Comparison of ENCODE assay signal across 8 mouse cellular contexts in the genomic region with DNA sequence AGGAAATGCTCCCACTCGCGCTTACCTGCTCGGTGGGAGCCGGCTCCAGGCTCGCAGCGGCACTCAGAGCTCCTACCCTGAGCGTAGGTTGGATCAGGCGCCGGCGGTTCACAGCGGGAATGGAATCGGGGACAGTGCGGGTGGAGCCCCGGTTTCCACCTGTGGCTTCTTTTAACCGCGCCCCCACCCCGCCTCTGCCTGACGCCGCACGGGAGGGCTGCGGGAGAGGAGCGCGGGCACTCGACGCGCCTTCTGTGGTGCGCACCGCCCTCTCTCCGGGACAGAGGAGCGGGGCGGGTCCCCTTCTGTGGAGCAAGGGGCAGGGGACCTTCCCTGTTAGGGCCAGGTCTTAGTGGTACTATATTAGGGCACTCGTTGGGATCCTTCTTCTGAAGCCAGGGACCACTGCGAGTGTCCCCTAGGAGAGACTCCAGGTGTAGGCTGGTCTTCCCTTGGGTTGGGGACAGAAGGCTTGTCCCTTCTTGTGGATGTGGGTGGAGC. TPM values are rescaled to one million over a fixed set of nuclear protein-coding genes. Genes with fewer than 3 reads are reported as not detected.
A peak's percentile ranks its signal among the peaks of the same experiment; 100 is the strongest.
DNase-seq lines count a peak whose midpoint lies in the region; ATAC-seq lines count a peak whose summit lies in the region.

A gene (minus strand): TSS at position 451 of the 501 bp plus-strand sequence.

- H3K4me3 ChIP-seq in liver, embryonic 11.5 days (ENCODE audit: low read depth, low read length), result peak within 1 kb of the TSS; percentile 21
- H3K4me3 ChIP-seq in forebrain, embryonic 12.5 days (replicated peaks), result peak within 1 kb of the TSS; percentile 42
- H3K4me3 ChIP-seq in midbrain, embryonic 15.5 days, result peak within 1 kb of the TSS; percentile 44

- peaks cover 48% of the 10 kb centered on the region for H3K27me3 ChIP-seq in liver, embryonic 11.5 days (replicated peaks; ENCODE audit: control insufficient read depth, insufficient read depth, low read length)
- H3K27me3 ChIP-seq in forebrain, embryonic 12.5 days, result peaks cover 54% of the 10 kb centered on the region
- H3K27me3 ChIP-seq in midbrain, embryonic 15.5 days (replicated peaks), result peaks cover 28% of the 10 kb centered on the region

- H3K4me2 ChIP-seq in liver, embryonic 11.5 days, result peak within 1 kb of the TSS; percentile 57
- peak within 1 kb of the TSS; percentile 79 for H3K4me2 ChIP-seq in forebrain, embryonic 12.5 days
- peak within 1 kb of the TSS; percentile 95 for H3K4me2 ChIP-seq in midbrain, embryonic 15.5 days

- H3K36me3 ChIP-seq in liver, embryonic 11.5 days (ENCODE audit: control insufficient read depth, insufficient read depth, low read length), result no peaks in the 10 kb centered on the region
- H3K36me3 ChIP-seq in forebrain, embryonic 12.5 days (replicated peaks), result no peaks in the 10 kb centered on the region
- no peaks in the 10 kb centered on the region for H3K36me3 ChIP-seq in midbrain, embryonic 15.5 days (replicated peaks)

- no peaks in the 10 kb centered on the region for H3K9me3 ChIP-seq in liver, embryonic 11.5 days (ENCODE audit: control insufficient read depth, low read length)
- H3K9me3 ChIP-seq in forebrain, embryonic 12.5 days, result no peaks in the 10 kb centered on the region
- no peaks in the 10 kb centered on the region for H3K9me3 ChIP-seq in midbrain, embryonic 15.5 days

- WGBS in liver, embryonic 11.5 days, result 5% methylated on average over 32 of the region's 33 CpGs
- 2% methylated on average over 33 of the region's 33 CpGs for WGBS in forebrain, embryonic 12.5 days
- WGBS in midbrain, embryonic 15.5 days, result 2% methylated on average over 33 of the region's 33 CpGs

- ATAC-seq in liver, embryonic 11.5 days (replicated peaks; ENCODE audit: low FRiP score), result no peak
- ATAC-seq in forebrain, embryonic 12.5 days (ENCODE audit: low FRiP score), result no peak
- ATAC-seq in midbrain, embryonic 15.5 days (replicated peaks), result peak; percentile 62
- no peak for ATAC-seq in erythroid progenitor cell, adult 5-6 weeks (replicated peaks; ENCODE audit: low FRiP score, poor library complexity, severe bottlenecking)

- no peak within 1 kb of the TSS for H3K9ac ChIP-seq in liver, embryonic 11.5 days (ENCODE audit: low read depth, low read length)
- H3K9ac ChIP-seq in forebrain, embryonic 12.5 days, result no peak within 1 kb of the TSS
- peak within 1 kb of the TSS; percentile 33; the same call in 1 of the 2 replicates for H3K9ac ChIP-seq in midbrain, embryonic 15.5 days

- no peak within 1 kb of the TSS for H3K27ac ChIP-seq in liver, embryonic 11.5 days (ENCODE audit: low read depth, low read length)
- H3K27ac ChIP-seq in forebrain, embryonic 12.5 days, result no peak within 1 kb of the TSS
- H3K27ac ChIP-seq in midbrain, embryonic 15.5 days, result no peak within 1 kb of the TSS

- H3K4me1 ChIP-seq in liver, embryonic 11.5 days (replicated peaks; ENCODE audit: control insufficient read depth, insufficient read depth, low read length), result no peaks in the 10 kb centered on the region
- H3K4me1 ChIP-seq in forebrain, embryonic 12.5 days, result peaks cover 15% of the 10 kb centered on the region
- H3K4me1 ChIP-seq in midbrain, embryonic 15.5 days, result peaks cover 11% of the 10 kb centered on the region

- DNase-seq in liver, embryonic 11.5 days (ENCODE audit: low spot score), result no peak
- DNase-seq in liver, result no peak
- peak; percentile 14 for DNase-seq in kidney, postnatal 10 days
- DNase-seq in embryo, embryonic 11 days, result no peak
- no peak for DNase-seq in heart, adult 9 months (ENCODE audit: low spot score in 2 of 2)

RNA-seq across cellular contexts. Expression of the gene that starts here (rescaled TPM):
- 0.21 and 0.23 TPM in 2 replicates for polyA plus RNA-seq in liver, embryonic 11.5 days (2014; fragmentation: Nextera tagmentation; extraction: Ambion mirVana)
- 3.2 and 3.7 TPM in 2 replicates for polyA plus RNA-seq in forebrain, embryonic 12.5 days (2016; fragmentation: Nextera tagmentation; extraction: Ambion mirVana)
- 25.7 and 28.4 TPM in 2 replicates for polyA plus RNA-seq in midbrain, embryonic 15.5 days (2015; fragmentation: Nextera tagmentation; extraction: Ambion mirVana)
- not detected in 2 replicates for total RNA-seq in erythroid progenitor cell, adult 5-6 weeks (2015; ENCODE audit: low replicate concordance)
- not detected in 2 replicates for total RNA-seq in erythroid progenitor cell, adult 5-6 weeks (2017; ENCODE audit: low replicate concordance)
